Mouse (Mus musculus) gastrocnemius, adult 8-10 months (tissue): ENCODE measurements around the gene Ptger4. TPM values are rescaled to one million over a fixed set of nuclear protein-coding genes. Genes with fewer than 3 reads are reported as not detected.

ENCODE experiments used
- DNase-seq, 2 experiments: peaks; one replicate each; pipeline ENCODE4 v3.0.0; 2022; ENCODE audit warnings: low spot score in 2 of 2
- total RNA-seq, 4 experiments: library from RNA; stranded (reverse); gene quantifications; 2 replicates each; pipeline ENCODE4 v1.2.4; 2022

Ptger4 gene
- total RNA-seq, 4 experiments from 2014 or later: 0.63 to 1.2 (median 1.1) TPM

- DNase-seq: no peak
Observed at GRCm38 (mm10) chr15:5165121-5165773, 78.7 kb downstream of the Ptger4 start.

- peak in 1 of 2 experiments; percentile 10 for DNase-seq
Observed at GRCm38 (mm10) chr15:5158827-5159226, 85.2 kb downstream of the Ptger4 start.

GRCm38 (mm10) chr15:5157386-5157785, 86.6 kb downstream of the Ptger4 start:
- no peak for DNase-seq

Other genes starting within 250 kb of the Ptger4 start
- gene C7, start 180.4 kb downstream of the Ptger4 start, total RNA-seq: 1 to 10 TPM in 2 of 4 experiments, under 1 TPM in 2; 0.29 to 4.9 (median 1.4) TPM
- 1 to 10 TPM; 1.9 to 3.3 (median 2.4) TPM for gene Card6, start 135.6 kb downstream of the Ptger4 start, total RNA-seq
- gene Rpl37, start 127.5 kb downstream of the Ptger4 start, total RNA-seq: 100 to 1,000 TPM; 169 to 214 (median 203) TPM
- 10 to 100 TPM in 1 of 4 experiments, 1 to 10 TPM in 3; 9.1 to 11.9 (median 9.6) TPM for gene Prkaa1, start 100.3 kb downstream of the Ptger4 start, total RNA-seq
- 10 to 100 TPM; 63.1 to 73.6 (median 71.3) TPM for gene Ttc33, start 58.7 kb downstream of the Ptger4 start, total RNA-seq